Mouse (Mus musculus) lung, adult 2 months (tissue): ENCODE results near the gene Add1.

Source experiments
- CTCF ChIP-seq: fragments of 200-500 bp; IDR thresholded peaks from 2 replicates; pipeline ENCODE4 v1.5.1; 2011; ENCODE audit warnings: mild to moderate bottlenecking, low read length, control low read depth; ENCODE audit not compliant: insufficient read depth
- POLR2A ChIP-seq: fragments of 200-500 bp; IDR thresholded peaks from 2 replicates; pipeline ENCODE4 v1.6.1; 2011; ENCODE audit warnings: low read depth, mild to moderate bottlenecking, control low read depth, low read length, borderline replicate concordance; ENCODE audit errors: extremely low read depth

DNA sequence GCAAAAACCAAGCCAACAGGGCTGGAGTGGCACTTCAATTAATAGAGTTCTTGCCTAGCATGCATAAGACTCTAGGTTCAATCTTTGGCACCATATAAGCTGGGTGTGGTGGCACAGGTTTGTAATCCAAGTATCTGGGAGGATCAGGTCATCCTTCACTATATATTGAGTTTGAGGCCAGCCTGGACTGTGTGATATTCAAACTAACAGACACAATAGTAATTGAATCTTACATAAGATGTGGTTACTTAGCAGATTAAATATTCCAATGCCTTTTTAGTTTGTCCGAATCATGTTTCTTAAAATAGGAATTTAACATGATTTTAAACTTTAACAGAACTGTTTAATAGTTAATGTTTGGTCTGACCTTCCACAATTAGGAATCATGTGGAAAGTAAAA lies 2.8 kb downstream of the Add1 start:
- TF ChIP-seq CTCF (no peak), POLR2A (no peak)
